Mouse (Mus musculus): ENCODE results near the gene Sync. TPM values are rescaled to one million over a fixed set of nuclear protein-coding genes. Genes with fewer than 3 reads are reported as not detected.
A peak's percentile ranks its signal among the peaks of the same experiment; 100 is the strongest.

The Sync gene
- polyA plus RNA-seq, 1 experiment from 2014 or later = 0.30 TPM

DNA sequence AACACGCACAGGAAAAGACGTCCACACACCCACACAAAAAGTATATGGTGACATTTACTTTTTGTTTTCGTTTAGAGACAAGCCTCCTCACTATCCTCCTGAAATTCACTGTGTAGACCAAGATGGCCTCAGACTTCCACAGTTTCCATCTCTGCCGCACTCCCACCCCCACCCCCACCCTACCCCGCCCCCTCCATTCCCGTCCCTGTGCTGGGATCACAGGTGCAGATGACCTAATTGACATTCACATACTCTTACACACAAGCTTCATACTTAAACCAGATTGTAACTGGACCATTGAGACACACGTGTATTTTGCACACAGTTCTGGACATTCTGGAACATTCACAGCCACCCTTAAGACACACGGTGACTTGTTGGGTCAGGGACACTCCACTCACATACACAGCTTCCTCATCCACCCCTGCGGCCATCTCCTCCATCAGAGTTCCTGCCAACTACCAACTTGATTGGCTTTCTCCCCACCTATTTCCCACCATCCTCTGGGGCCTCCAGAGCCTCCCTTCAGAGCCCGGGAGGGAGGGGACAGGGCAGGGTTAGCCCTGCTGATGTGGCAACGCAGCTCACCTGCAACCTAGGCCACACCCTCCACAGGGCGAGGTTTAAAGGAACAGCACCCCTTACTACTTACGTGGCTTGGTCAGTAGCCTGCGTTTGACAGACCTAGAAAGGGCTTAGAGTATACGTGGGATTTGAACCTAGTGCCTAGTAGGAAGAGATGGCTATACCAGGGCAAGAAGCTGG is 15.2 kb upstream of the Sync start:
- Histone ChIP-seq H3K4me1 (peaks cover 10% of the 10 kb centered on the region), H3K27me3 (ENCODE audit: low read depth, poor library complexity, severe bottlenecking) (0 out of 2 replicates have a peak, but pooled peaks cover 6% of the 10 kb centered on the region), H3K4me3 (no peak overlapping the region), H3K36me3 (no peaks in the 10 kb centered on the region), H3K27ac (replicated peaks) (no peak overlapping the region), H3K9me3 (replicated peaks) (no peaks in the 10 kb centered on the region)
- no peak for DNase-seq (ENCODE audit: low spot score)
- 26% methylated on average over 15 of the region's 15 CpGs for WGBS

DNA sequence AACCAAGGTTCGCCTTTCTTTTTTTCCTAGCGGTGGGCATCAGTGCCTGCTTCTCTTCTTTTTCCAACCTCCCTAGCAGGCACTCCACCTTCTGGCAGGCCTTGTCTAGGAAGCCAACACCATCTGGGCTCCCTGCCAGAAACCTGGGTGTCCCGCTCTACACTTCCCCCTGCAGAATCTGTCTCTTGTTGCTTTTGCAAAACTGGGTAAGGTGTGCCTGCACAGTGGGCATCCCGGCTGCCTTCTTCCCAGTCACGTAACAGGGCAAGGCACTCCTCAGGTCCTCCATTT is 14.7 kb upstream of the Sync start:
- Histone ChIP-seq H3K9me3 (replicated peaks) (no peaks in the 10 kb centered on the region), H3K27me3 (ENCODE audit: low read depth, poor library complexity, severe bottlenecking) (0 out of 2 replicates have a peak, but pooled peaks cover 6% of the 10 kb centered on the region), H3K27ac (replicated peaks) (no peak overlapping the region), H3K4me1 (peaks cover 8% of the 10 kb centered on the region; the same call in 1 of the 2 replicates), H3K36me3 (no peaks in the 10 kb centered on the region), H3K4me3 (no peak overlapping the region)
- 53% methylated on average over 5 of the region's 5 CpGs for WGBS
- no peak for DNase-seq (ENCODE audit: low spot score)

DNA sequence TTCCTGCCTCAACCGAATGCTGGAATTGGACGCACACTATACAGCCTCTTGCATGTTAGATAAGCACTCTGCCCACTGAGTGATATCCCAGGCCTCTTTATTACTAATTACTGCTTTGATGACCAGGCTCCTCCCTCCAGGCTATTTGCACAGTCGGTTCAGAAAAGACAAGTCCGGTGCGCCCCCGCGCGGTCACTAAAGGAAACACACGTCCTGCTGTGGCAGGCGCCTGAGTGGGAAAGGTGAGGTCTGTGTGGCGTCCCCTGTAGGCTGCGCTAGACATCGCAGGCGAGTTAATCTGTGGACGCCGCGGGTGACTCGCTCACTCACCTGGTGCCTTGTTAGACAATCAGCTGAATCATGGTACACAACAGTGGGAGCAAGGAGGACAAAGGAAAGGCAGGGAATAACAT is 11.0 kb upstream of the Sync start:
- no peaks in the 10 kb centered on the region for H3K36me3 ChIP-seq
- H3K9me3 ChIP-seq (replicated peaks) = no peaks in the 10 kb centered on the region
- 0 out of 2 replicates have a peak, but pooled peaks cover 6% of the 10 kb centered on the region for H3K27me3 ChIP-seq (ENCODE audit: low read depth, poor library complexity, severe bottlenecking)
- DNase-seq (ENCODE audit: low spot score) = peak; percentile 91
- H3K27ac ChIP-seq (replicated peaks) = no peak overlapping the region
- WGBS = 3% methylated on average over 18 of the region's 18 CpGs
- peaks cover 8% of the 10 kb centered on the region; the same call in 1 of the 2 replicates for H3K4me1 ChIP-seq
- H3K4me3 ChIP-seq = no peak overlapping the region

DNA sequence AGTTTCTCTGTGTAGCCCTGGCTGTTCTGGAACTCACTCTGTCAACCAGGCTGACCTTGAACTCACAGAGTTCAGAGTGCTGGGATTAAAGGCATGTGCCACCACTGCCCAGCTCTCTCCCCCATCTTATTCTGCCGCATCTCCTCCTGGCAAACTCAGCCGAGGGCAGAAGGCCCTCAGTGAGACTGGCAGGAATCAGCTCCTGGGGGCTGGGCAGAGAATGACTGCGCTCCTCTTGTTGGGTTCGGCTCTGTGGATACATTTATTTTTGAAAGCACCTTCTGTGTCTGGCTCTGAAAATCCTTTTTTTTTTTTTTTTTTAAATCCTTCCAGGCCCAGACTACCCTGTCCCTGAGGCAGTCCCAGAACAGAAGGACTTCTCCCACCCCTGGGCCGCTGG is 4.6 kb upstream of the Sync start:
- 87% methylated on average over 5 of the region's 5 CpGs for WGBS
- peaks cover 28% of the 10 kb centered on the region for H3K27me3 ChIP-seq (ENCODE audit: low read depth, poor library complexity, severe bottlenecking)
- peaks cover 21% of the 10 kb centered on the region for H3K4me1 ChIP-seq
- H3K9me3 ChIP-seq (replicated peaks) = no peaks in the 10 kb centered on the region
- H3K4me3 ChIP-seq = no peak overlapping the region
- H3K36me3 ChIP-seq = no peaks in the 10 kb centered on the region
- H3K27ac ChIP-seq (replicated peaks) = no peak overlapping the region
- DNase-seq (ENCODE audit: low spot score) = no peak

DNA sequence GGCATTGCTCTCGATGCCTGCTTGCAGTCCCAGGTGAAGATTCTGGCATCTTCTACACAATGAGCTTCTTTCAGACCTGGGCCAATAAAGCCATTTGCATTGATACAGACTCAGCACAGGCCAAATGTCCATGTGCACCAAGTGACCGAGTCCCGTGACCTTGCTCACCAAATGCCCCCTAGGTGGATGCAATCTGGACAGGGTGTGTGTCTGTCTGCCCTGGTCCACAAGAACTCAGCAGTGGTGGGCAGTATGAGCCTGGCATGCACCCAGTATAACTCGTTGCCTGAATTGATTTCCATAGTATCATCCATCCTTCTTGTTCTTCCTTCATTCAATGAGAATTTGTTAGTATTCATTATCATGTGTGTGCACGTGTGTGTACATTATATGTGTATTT is 4.2 kb upstream of the Sync start:
- 86% methylated on average over 5 of the region's 5 CpGs for WGBS
- no peak for DNase-seq (ENCODE audit: low spot score)
- Histone ChIP-seq H3K27me3 (ENCODE audit: low read depth, poor library complexity, severe bottlenecking) (peaks cover 33% of the 10 kb centered on the region), H3K9me3 (replicated peaks) (no peaks in the 10 kb centered on the region), H3K27ac (replicated peaks) (no peak overlapping the region), H3K4me1 (peaks cover 25% of the 10 kb centered on the region), H3K4me3 (no peak overlapping the region), H3K36me3 (no peaks in the 10 kb centered on the region)

DNA sequence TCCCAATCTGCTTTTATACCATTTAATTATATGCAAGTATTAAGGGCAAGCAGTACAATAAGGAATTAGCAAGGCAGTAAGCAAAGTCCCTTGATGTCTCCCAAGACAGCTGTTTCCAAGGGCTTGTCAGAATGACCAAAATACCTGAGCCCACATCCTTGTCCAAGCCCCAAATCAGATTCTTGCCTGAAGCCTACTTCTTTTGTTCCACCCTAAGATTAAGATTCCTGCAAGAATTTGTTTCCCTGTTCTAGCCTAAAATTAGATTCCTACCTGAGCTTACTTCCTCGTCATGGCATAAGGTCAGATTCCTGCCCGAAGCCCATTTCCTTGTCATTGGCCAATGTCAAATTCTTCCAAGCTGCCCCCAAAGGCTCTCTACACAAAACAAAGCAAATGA is 2.7 kb upstream of the Sync start:
- Histone ChIP-seq H3K9me3 (replicated peaks) (no peaks in the 10 kb centered on the region), H3K4me1 (peaks cover 29% of the 10 kb centered on the region), H3K27me3 (ENCODE audit: low read depth, poor library complexity, severe bottlenecking) (peaks cover 45% of the 10 kb centered on the region), H3K27ac (replicated peaks) (no peak overlapping the region), H3K4me3 (no peak overlapping the region), H3K36me3 (no peaks in the 10 kb centered on the region)
- WGBS = 90% methylated on average over 2 of the region's 2 CpGs
- no peak for DNase-seq (ENCODE audit: low spot score)

DNA sequence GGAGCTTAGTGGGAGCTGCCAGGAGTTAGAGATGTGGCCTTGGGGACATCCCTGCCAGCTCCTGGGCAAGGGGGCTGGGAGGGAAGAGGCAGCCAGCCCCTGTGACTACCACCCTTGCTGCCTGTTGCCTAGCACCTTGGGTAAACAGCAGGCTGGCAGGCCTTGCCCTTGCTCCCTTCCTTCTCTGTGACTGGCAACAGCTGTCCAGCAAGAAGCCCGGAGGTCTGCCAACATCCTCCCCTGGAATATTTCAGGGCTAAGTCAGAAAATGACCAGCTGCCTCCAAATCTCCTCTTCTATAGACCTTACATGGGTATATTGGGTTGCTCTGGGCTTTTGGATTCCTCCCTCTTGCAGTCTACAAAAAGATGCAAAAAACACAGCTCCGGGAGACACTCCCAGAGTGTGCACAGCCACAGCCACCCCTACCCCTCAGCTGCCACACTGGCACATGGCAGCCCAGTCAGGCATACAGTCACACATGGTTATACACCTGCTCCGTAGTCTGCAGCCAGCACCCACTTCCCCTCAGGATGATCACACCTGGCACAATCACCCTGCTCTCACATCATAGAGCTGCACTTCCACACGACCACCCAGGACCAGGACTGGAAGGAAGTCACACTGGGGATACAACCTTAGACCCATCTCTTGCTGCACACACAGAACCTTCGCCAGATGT is 1.3 kb upstream of the Sync start:
- DNase-seq (ENCODE audit: low spot score) = no peak
- Histone ChIP-seq H3K4me3 (peak overlapping the region; percentile 64; the same call in 1 of the 2 replicates), H3K36me3 (no peaks in the 10 kb centered on the region), H3K9me3 (replicated peaks) (no peaks in the 10 kb centered on the region), H3K27me3 (ENCODE audit: low read depth, poor library complexity, severe bottlenecking) (peaks cover 50% of the 10 kb centered on the region), H3K4me1 (peaks cover 29% of the 10 kb centered on the region), H3K27ac (replicated peaks) (no peak overlapping the region)
- 73% methylated on average over 5 of the region's 5 CpGs for WGBS

DNA sequence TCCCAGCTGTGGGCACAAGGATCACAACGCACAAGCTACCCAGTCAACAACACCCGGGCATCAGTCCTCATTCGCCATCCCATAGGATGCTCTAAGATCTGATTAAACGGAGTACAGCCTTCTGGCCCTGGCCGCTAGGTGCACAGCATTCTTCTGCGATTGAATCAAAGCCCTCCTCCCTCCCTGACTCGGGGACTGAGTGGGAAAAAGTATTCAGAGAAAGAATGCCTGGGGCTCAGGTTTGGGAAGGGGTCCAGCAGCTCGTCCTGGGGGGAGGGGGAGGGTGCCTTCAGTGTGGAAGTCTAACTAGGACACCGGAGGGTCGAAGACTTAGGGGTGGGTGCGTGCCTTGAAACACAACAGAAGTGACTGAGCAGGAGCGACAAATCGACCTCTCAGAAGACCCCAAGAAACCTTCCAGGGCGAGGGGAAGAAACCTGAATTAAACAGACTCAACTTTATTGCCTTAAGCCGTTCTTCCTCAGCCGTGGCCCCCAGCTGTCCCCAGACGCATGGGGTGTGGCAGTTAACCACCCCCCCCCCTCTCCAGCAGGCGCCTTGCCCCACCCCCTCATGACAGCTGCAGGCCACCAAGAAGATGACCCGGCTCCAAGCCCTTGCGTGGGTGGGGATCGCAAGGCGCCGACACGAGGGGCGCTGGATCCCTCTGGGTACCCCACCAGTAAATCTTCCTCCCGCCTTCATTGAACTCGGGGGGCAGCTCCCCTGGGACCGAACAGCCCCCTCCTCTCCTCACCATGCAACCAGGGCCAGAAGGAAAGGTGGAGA is 540 bp upstream of the Sync start:
- peaks cover 29% of the 10 kb centered on the region for H3K4me1 ChIP-seq
- H3K36me3 ChIP-seq = no peaks in the 10 kb centered on the region
- no peaks in the 10 kb centered on the region for H3K9me3 ChIP-seq (replicated peaks)
- peak overlapping the region; percentile 64 for H3K4me3 ChIP-seq
- H3K27ac ChIP-seq (replicated peaks) = peak overlapping the region; percentile 60
- 5% methylated on average over 28 of the region's 28 CpGs for WGBS
- DNase-seq (ENCODE audit: low spot score) = peak; percentile 37
- H3K27me3 ChIP-seq (ENCODE audit: low read depth, poor library complexity, severe bottlenecking) = peaks cover 50% of the 10 kb centered on the region

DNA sequence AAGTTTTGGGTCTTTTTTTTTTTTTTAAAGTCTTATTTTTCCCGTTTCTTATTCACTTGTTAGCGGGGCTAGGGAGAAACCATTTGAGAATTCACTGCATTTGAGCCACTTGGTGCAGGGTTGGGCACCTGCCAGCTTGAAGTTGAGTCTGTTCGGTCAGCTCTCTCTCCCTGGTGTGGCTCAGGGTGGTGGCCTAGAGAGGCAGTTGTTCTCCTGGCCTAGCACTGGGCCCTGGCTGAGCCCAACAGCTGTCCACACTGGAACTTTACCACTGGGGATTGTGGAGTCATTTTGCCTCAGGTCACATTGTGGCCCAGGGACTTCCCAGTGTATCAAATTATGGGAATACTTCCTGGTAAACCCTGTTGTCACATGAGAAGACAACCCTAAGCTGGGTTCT is 650 bp downstream of the Sync start:
- H3K36me3 ChIP-seq = no peaks in the 10 kb centered on the region
- H3K27ac ChIP-seq (replicated peaks) = no peak overlapping the region
- H3K27me3 ChIP-seq (ENCODE audit: low read depth, poor library complexity, severe bottlenecking) = peaks cover 59% of the 10 kb centered on the region
- WGBS = 49% methylated on average over 3 of the region's 3 CpGs
- no peaks in the 10 kb centered on the region for H3K9me3 ChIP-seq (replicated peaks)
- no peak for DNase-seq (ENCODE audit: low spot score)
- peak overlapping the region; percentile 64 for H3K4me3 ChIP-seq
- H3K4me1 ChIP-seq = peaks cover 36% of the 10 kb centered on the region

DNA sequence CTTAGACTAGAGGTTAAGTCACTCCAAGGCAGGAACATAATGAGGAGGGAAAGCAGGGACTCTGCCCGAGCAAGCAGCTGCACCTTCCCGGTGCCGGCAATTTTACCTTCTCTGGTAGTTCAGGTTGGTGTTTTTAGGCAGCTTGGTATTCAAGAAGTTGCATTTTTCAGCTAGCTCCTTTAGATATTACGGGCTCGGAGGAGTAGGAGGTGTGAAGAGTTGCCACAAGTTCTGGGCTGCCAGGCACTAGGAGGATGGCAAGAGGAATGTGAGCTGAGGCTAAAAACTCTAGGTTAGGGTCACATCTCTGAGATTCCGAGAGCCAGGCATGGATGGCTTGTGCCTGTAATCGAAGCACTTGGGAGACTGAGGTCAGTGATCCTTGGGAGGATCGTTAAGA is 2.3 kb downstream of the Sync start:
- Histone ChIP-seq H3K36me3 (no peaks in the 10 kb centered on the region), H3K4me1 (peaks cover 48% of the 10 kb centered on the region), H3K9me3 (replicated peaks) (no peaks in the 10 kb centered on the region), H3K4me3 (no peak overlapping the region), H3K27ac (replicated peaks) (no peak overlapping the region), H3K27me3 (ENCODE audit: low read depth, poor library complexity, severe bottlenecking) (peaks cover 73% of the 10 kb centered on the region)
- WGBS = 87% methylated on average over 8 of the region's 8 CpGs
- no peak for DNase-seq (ENCODE audit: low spot score)

DNA sequence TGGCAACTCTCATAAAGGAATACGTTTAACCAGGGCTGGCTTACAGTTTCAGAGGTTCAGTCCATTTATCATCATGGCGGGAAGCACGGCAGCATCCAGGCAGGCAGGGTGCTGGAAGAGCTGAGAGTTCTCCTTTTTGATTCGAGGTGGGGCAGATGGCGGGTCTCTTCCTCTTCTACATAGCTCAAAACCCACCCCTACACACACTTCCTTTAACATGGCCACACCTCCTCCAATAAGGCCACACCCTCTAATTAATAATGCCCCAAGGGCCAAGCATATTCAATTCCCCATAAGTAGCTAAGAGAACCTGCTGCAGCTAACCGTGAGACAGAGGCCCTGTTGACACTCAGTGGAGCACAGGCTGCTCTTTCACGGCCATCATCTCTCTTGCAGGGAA is 5.4 kb downstream of the Sync start:
- H3K9me3 ChIP-seq (replicated peaks) = no peaks in the 10 kb centered on the region
- DNase-seq (ENCODE audit: low spot score) = no peak
- peaks cover 28% of the 10 kb centered on the region for H3K4me1 ChIP-seq
- H3K27ac ChIP-seq (replicated peaks) = no peak overlapping the region
- H3K36me3 ChIP-seq = no peaks in the 10 kb centered on the region
- peaks cover 44% of the 10 kb centered on the region for H3K27me3 ChIP-seq (ENCODE audit: low read depth, poor library complexity, severe bottlenecking)
- 67% methylated on average over 7 of the region's 7 CpGs for WGBS
- no peak overlapping the region for H3K4me3 ChIP-seq

DNA sequence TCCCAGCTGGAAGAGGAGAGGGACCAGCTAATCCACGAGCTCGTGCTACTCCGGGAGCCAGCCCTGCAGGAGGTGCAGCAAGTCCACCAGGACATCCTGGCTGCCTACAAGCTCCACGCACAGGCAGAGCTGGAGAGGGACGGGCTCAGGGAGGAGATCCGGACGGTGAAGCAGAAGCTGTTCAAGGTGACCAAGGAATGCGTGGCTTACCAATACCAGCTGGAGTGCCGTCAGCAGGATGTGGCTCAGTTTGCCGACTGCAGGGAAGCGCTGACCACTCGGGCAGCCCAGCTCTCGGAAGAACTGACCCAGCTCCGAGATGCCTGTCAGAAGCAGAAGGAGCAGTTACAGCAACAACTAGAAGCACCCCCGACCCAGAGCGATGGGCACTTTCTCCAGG is 6.3 kb downstream of the Sync start:
- H3K36me3 ChIP-seq = no peaks in the 10 kb centered on the region
- H3K9me3 ChIP-seq (replicated peaks) = no peaks in the 10 kb centered on the region
- H3K4me1 ChIP-seq = peaks cover 28% of the 10 kb centered on the region
- H3K4me3 ChIP-seq = 0 out of 2 replicates have a peak overlapping the region, but pooled peaks have one; percentile 4
- no peak overlapping the region; the same call in 1 of the 2 replicates for H3K27ac ChIP-seq (replicated peaks)
- peaks cover 35% of the 10 kb centered on the region for H3K27me3 ChIP-seq (ENCODE audit: low read depth, poor library complexity, severe bottlenecking)
- WGBS = 30% methylated on average over 16 of the region's 16 CpGs
- DNase-seq (ENCODE audit: low spot score) = no peak

DNA sequence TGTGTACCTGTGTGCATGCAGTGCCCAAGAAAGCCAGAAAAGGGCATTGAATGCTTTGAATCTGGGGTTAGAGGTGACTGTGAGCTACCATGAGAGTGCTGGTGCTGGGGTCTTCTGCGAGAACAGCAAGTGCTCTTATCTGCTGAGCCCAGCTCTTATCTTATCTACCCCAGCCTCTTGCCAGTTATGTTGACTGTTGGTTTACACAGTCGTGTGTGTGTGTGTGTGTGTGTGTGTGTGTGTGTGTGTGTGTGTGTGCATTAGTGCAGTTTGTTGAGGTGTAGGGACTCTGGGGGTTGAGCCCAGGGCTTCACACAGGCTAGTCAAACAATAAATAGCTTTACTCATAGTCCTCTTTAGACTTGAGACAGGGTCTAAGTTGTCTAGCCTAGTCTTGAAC is 7.8 kb downstream of the Sync start:
- Histone ChIP-seq H3K4me1 (peaks cover 36% of the 10 kb centered on the region), H3K4me3 (no peak overlapping the region), H3K36me3 (no peaks in the 10 kb centered on the region), H3K27ac (replicated peaks) (no peak overlapping the region), H3K27me3 (ENCODE audit: low read depth, poor library complexity, severe bottlenecking) (peaks cover 23% of the 10 kb centered on the region), H3K9me3 (replicated peaks) (no peaks in the 10 kb centered on the region)
- no peak for DNase-seq (ENCODE audit: low spot score)
- WGBS = 91% methylated on average over 2 of the region's 2 CpGs

All from midbrain, embryonic 10.5 days (tissue).